Mouse (Mus musculus) forebrain, embryonic 11.5 days (tissue): ENCODE data around the gene Asb7. TPM values are rescaled to one million over a fixed set of nuclear protein-coding genes. Genes with fewer than 3 reads are reported as not detected.
A peak's percentile ranks its signal among the peaks of the same experiment; 100 is the strongest.

Experiments used
- ATAC-seq: fragments of 200-750 bp; cut with Nextera tagmentation; replicated peaks from 2 replicates; pipeline ENCODE4 v1.8.0; 2017; ENCODE audit warnings: moderate TSS enrichment; ENCODE audit not compliant: low FRiP score
- DNase-seq: peaks from one replicate; pipeline ENCODE4 v3.0.0-alpha.2; 2017; ENCODE audit warnings: low spot score
- H3K27ac ChIP-seq: fragments of 300-500 bp; sonication (generic); 2 replicates; pipeline ENCODE4 v1.5.1; 2014; ENCODE audit warnings: low read depth, low read length
- H3K27me3 ChIP-seq: fragments of 300-500 bp; sonication (generic); 2 replicates; pipeline ENCODE4 v1.6.1; 2014; ENCODE audit warnings: mild to moderate bottlenecking, low read length, mixed read lengths; ENCODE audit not compliant: control insufficient read depth, insufficient read depth
- H3K36me3 ChIP-seq: fragments of 300-500 bp; sonication (generic); 2 replicates; pipeline ENCODE4 v1.6.1; 2014; ENCODE audit warnings: mild to moderate bottlenecking, low read length, moderate library complexity, mixed read lengths; ENCODE audit not compliant: control insufficient read depth, insufficient read depth
- H3K4me1 ChIP-seq: fragments of 300-500 bp; sonication (generic); replicated peaks from 2 replicates; pipeline ENCODE4 v1.6.1; 2014; ENCODE audit warnings: low read length, mixed read lengths; ENCODE audit not compliant: control insufficient read depth, insufficient read depth
- H3K4me2 ChIP-seq: fragments of 300-500 bp; sonication (generic); 2 replicates; pipeline ENCODE4 v1.6.1; 2014; ENCODE audit warnings: low read depth, mild to moderate bottlenecking, low read length, moderate library complexity, mixed read lengths; ENCODE audit not compliant: severe bottlenecking
- H3K4me3 ChIP-seq: fragments of 300-500 bp; sonication (generic); 2 replicates; pipeline ENCODE4 v1.5.1; 2014; ENCODE audit warnings: low read depth, low read length
- H3K9ac ChIP-seq: fragments of 300-500 bp; sonication (generic); 2 replicates; pipeline ENCODE4 v1.6.1; 2014; ENCODE audit warnings: low read length
- H3K9me3 ChIP-seq: fragments of 300-500 bp; sonication (generic); 2 replicates; pipeline ENCODE4 v1.6.1; 2016; ENCODE audit warnings: low read length, mixed read lengths; ENCODE audit not compliant: control insufficient read depth
- WGBS: fragments of 180-500 bp; shearing (Covaris S2); extraction: QIAGEN DNeasy Blood & Tissue Kit; methylation state at CpG from one replicate; pipeline ENCODE4 v1.1.7; 2014; 5-methylcytosine and 5-hydroxymethylcytosine counted together
- polyA plus RNA-seq: library from polyadenylated mRNA; unstranded; fragments of >200 nt; fragmentation: Nextera tagmentation; extraction: Ambion mirVana; gene quantifications from 2 replicates; pipeline ENCODE4 v1.2.1, GENCODE M21; 2014

Asb7 gene
- polyA plus RNA-seq, result 20.4 and 21.5 TPM in 2 replicates

DNA sequence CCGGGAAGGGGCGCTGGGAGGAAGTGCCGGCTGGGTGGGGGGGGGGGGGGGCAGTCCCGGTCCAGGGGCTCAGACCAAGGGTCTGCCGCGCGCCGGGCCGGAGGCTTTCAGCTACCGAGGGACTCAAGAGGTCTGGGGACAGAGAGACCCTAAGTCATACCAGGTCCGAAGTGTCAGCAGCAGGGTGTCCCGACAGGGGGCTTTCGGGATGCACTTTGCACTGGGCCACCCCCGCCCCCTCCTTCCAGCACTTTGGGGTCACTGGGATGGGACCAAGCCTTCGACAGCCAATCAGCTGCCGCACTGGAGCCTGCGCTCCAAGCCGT lies at the start of gene Asb7:
Gene Asb7, minus strand, starts transcription at position 303 of the 326 bp plus-strand sequence.
- peak within 1 kb of the TSS; percentile 84 for H3K9ac ChIP-seq
- peak within 1 kb of the TSS; percentile 89 for H3K4me2 ChIP-seq
- peak within 1 kb of the TSS; percentile 86 for H3K27ac ChIP-seq
- peak within 1 kb of the TSS; percentile 80 for H3K4me3 ChIP-seq
- under 1% methylated on average over 15 of the region's 18 CpGs for WGBS
- H3K9me3 ChIP-seq, result no peaks in the 10 kb centered on the region
- no peaks in the 10 kb centered on the region for H3K27me3 ChIP-seq
- no peak for DNase-seq
- no peaks in the 10 kb centered on the region for H3K36me3 ChIP-seq
- no peak for ATAC-seq
- H3K4me1 ChIP-seq, result peaks cover 4% of the 10 kb centered on the region; the same call in 1 of the 2 replicates

DNA sequence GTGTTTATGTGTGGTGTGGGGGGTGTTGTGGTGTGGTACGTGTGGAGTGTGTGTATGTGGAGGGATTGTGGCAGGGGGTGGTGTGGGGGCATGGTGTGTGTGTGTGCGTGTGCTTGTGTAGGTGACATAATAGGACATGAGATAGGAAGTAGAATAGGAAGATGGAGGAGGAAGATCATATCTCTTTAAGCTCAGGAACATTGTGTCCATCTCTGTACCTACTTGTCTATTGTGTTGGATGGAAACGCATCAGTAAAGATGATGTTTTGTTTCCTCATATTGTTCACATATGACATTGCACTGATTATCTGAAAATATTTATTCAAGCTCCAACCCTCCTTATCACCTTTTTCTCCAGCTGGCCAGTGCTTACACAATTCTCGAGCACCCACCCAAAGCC lies 48.0 kb upstream of the Asb7 start:
- ATAC-seq, result no peak
- H3K4me3 ChIP-seq, result no peak overlapping the region
- no peaks in the 10 kb centered on the region for H3K27me3 ChIP-seq
- H3K36me3 ChIP-seq, result no peaks in the 10 kb centered on the region
- no peak for DNase-seq
- H3K4me2 ChIP-seq, result no peak overlapping the region
- no peaks in the 10 kb centered on the region for H3K4me1 ChIP-seq
- H3K9ac ChIP-seq, result no peak overlapping the region
- 92% methylated on average over 4 of the region's 4 CpGs for WGBS
- no peak overlapping the region for H3K27ac ChIP-seq
- H3K9me3 ChIP-seq, result no peaks in the 10 kb centered on the region

DNA sequence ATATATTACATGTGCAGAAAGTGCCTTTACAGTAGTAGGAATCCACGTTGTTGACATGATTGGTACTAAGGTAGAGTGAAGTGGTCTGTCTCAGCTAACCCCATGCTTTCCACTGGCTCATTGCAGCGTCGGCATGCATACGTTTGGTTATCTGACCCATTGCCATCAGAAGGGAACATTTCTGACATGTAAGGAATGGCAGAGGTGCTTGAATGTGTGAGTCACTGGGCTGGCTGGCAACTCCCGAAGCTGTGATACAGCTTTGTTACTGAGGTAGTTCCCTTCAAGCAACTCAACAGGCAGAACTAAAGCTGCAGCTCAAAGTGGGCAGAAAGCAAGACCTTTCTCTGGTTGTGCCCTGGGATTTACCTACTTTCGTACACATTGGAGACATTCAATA lies 45.6 kb upstream of the Asb7 start:
- ATAC-seq (no peak), DNase-seq (no peak)
- no peak overlapping the region for H3K4me3 ChIP-seq
- WGBS, result 91% methylated on average over 6 of the region's 6 CpGs
- H3K9ac ChIP-seq, result no peak overlapping the region
- no peaks in the 10 kb centered on the region for H3K9me3 ChIP-seq
- no peaks in the 10 kb centered on the region for H3K4me1 ChIP-seq
- no peak overlapping the region for H3K4me2 ChIP-seq
- no peaks in the 10 kb centered on the region for H3K27me3 ChIP-seq
- H3K27ac ChIP-seq, result no peak overlapping the region
- H3K36me3 ChIP-seq, result no peaks in the 10 kb centered on the region

DNA sequence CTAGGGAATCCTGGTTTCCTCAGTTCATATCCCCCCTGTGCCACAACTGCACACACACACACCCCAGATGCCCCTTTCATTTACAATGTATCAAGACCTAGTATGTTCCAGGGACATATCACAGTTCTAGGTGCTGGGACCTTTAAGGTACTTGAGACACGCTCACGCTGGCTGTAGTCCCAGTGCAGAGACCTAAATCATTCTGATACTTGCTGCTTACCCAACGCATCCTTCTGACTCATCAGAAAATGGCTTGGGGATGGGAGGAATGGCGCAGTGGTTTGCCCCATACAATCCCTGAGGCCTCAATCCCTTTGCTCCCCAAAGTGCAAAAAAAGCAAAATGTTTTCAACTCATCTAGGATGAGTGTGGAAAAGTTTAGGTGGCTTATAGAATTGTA lies 45.1 kb upstream of the Asb7 start:
- Histone ChIP-seq H3K27ac (no peak overlapping the region), H3K9me3 (no peaks in the 10 kb centered on the region), H3K4me3 (no peak overlapping the region), H3K27me3 (no peaks in the 10 kb centered on the region), H3K4me1 (no peaks in the 10 kb centered on the region), H3K36me3 (no peaks in the 10 kb centered on the region), H3K9ac (no peak overlapping the region), H3K4me2 (no peak overlapping the region)
- DNase-seq (no peak), ATAC-seq (no peak)
- 97% methylated on average over 4 of the region's 4 CpGs for WGBS

DNA sequence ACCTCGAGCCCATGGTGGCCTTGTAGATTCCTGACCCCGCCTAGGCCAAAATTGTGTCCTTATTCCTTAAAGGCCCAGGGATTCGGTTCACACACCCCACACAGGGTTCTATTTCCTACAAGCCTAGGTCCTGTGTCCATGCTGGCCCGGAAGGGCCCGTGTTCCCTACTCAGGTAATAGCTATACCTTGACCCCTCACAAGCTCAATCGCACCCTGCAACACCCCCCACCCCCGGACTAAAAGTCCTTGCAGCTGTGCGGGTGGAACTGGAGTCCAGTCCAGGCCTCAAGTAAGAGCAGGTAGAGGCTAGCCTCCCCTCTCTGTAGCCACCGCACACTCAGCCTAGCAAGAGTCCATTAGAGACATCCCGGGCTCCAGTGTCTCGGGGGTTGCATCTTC lies 44.5 kb upstream of the Asb7 start:
- Histone ChIP-seq H3K4me2 (no peak overlapping the region), H3K4me1 (no peaks in the 10 kb centered on the region), H3K4me3 (no peak overlapping the region), H3K27me3 (no peaks in the 10 kb centered on the region), H3K36me3 (no peaks in the 10 kb centered on the region), H3K9ac (no peak overlapping the region), H3K27ac (no peak overlapping the region), H3K9me3 (no peaks in the 10 kb centered on the region)
- no peak for DNase-seq
- WGBS, result 92% methylated on average over 11 of the region's 11 CpGs
- no peak for ATAC-seq

DNA sequence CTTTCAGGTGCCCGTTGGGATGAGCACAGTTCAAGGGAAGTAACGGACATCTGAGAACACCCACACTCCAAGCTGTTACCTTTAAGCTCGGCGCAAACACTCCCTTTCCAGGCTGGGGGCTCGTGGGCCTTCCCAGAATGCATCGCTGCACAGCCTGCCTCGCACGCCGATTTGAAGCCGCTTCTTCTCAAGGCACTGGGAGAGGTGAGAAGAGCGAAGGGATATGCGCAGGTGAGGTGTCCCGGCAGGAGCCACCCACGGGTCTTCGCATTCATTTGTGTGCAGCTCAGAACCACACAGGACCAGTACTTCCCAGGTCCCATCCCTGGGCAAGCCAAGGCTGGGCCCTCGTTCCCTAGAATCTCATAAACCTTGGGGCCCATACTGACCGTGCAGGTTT lies 44.0 kb upstream of the Asb7 start:
- ATAC-seq, result no peak
- Histone ChIP-seq H3K27me3 (no peaks in the 10 kb centered on the region), H3K4me2 (no peak overlapping the region), H3K4me3 (no peak overlapping the region), H3K36me3 (no peaks in the 10 kb centered on the region), H3K4me1 (no peaks in the 10 kb centered on the region), H3K9ac (no peak overlapping the region), H3K9me3 (no peaks in the 10 kb centered on the region), H3K27ac (no peak overlapping the region)
- DNase-seq, result no peak
- 96% methylated on average over 17 of the region's 17 CpGs for WGBS

DNA sequence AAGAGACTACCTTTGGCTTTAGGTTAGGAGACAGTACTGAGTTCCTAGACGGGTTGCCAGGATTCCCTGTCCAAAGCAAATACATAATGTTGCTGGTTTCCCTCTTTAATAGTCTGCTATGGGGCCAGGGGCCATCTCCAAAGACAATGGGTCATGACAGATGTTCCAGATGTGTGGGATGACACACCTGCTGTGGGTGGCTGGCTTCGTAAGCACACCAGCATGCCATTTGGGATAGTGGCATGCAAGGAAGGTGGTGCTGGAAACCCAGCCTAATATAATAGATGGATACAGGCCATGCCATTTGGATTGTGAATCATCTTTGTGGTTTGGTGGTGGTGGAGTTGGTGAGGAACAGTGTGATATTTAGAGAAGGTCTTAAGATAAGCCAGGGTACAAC lies 39.8 kb upstream of the Asb7 start:
- DNase-seq (no peak), ATAC-seq (no peak)
- H3K27me3 ChIP-seq, result no peaks in the 10 kb centered on the region
- no peak overlapping the region for H3K4me3 ChIP-seq
- no peak overlapping the region for H3K4me2 ChIP-seq
- no peak overlapping the region for H3K9ac ChIP-seq
- H3K4me1 ChIP-seq, result no peaks in the 10 kb centered on the region
- H3K27ac ChIP-seq, result no peak overlapping the region
- H3K36me3 ChIP-seq, result no peaks in the 10 kb centered on the region
- 80% methylated on average over 2 of the region's 2 CpGs for WGBS
- no peaks in the 10 kb centered on the region for H3K9me3 ChIP-seq

DNA sequence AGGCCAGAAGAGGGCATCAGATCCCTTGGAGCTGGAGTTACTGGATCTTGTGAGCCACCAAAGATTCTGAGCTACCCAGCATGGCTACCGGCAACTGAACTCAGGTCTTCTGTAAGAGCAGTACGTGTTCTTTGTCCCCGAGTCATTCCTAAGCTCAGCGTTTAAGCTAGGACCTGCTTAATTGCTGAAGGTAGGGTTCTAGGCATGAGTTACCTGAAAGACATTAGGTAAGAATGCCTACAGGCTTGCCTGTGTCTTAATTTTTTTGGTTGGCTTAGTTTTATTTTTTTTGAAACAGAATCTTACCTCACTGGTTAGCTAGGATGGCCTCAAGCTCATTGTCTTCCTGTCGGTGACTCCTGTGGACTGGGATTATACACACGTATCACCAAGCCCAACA lies 38.7 kb upstream of the Asb7 start:
- Histone ChIP-seq H3K36me3 (no peaks in the 10 kb centered on the region), H3K9me3 (no peaks in the 10 kb centered on the region), H3K4me3 (no peak overlapping the region), H3K4me1 (no peaks in the 10 kb centered on the region), H3K27ac (no peak overlapping the region), H3K9ac (no peak overlapping the region), H3K4me2 (no peak overlapping the region), H3K27me3 (no peaks in the 10 kb centered on the region)
- no peak for ATAC-seq
- DNase-seq, result no peak
- WGBS, result 97% methylated on average over 6 of the region's 6 CpGs

DNA sequence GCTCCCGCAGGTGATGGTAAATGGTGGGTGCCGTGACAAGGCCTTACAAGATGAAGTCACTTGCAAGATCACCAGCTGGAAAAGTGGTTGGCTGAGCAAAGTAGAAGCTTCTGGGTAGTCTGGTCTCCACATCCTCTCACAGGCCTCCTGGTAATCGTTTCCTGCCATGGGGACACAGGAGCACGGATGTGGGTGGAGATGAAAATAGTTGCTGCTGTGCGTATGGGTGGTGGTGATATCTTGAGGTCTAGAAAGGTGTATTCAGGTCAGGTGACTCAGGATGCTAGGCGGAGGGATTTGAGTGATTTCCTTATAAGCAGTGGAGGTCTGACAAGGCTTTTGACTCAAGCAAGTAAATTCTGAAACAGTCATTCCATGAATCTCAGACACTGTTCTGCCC lies 35.6 kb upstream of the Asb7 start:
- no peak for ATAC-seq

More for the DNA sequence above, 35.6 kb upstream of the Asb7 start:
- Histone ChIP-seq H3K9me3 (no peaks in the 10 kb centered on the region), H3K4me2 (no peak overlapping the region), H3K4me3 (no peak overlapping the region), H3K36me3 (no peaks in the 10 kb centered on the region), H3K27ac (no peak overlapping the region), H3K4me1 (no peaks in the 10 kb centered on the region), H3K27me3 (no peaks in the 10 kb centered on the region), H3K9ac (no peak overlapping the region)
- 92% methylated on average over 6 of the region's 6 CpGs for WGBS
- DNase-seq, result no peak
